Mouse (Mus musculus) spleen, postnatal 14 days (tissue): Measurements from ENCODE around the gene Sh3glb1.
"Not testable (repeated sequence)": the region's sequence is repeated elsewhere in the genome, so short reads cannot be mapped to it uniquely, and the experiment has no call there.

Experiments used
- DNase-seq, 2 experiments: peaks; one replicate each; pipeline ENCODE4 v3.0.0; 2021 to 2022; ENCODE audit warnings: low spot score in 2 of 2

The Sh3glb1 gene

GRCm38 (mm10) chr3:144719901-144720747 lies at the start of gene Sh3glb1:
Sh3glb1 (minus strand) TSS chr3:144720335.
- DNase-seq, result peak; percentile 97 to 99

DNA sequence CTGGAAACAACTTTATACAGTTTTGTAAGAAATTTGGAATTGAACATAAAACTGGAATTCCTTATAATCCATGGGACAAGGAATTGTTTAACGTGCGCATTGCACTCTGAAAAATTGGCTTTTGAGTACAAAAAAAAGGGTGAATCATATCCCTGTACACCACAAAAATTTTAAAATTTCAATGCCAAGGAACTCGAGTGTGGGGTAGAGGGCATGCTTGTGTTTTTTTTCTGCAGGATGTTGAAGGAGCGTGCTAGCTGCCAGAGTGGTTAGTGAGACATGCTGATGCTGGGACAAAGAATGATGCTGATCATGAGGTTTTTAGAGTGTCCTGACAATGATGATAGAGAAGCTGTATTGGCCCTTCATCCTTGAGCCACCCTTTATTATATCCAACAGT lies 45.0 kb upstream of the Sh3glb1 start:
- DNase-seq, result no peak

- no peak for DNase-seq
Observed at GRCm38 (mm10) chr3:144761454-144761853, 41.3 kb upstream of the Sh3glb1 start.

DNA sequence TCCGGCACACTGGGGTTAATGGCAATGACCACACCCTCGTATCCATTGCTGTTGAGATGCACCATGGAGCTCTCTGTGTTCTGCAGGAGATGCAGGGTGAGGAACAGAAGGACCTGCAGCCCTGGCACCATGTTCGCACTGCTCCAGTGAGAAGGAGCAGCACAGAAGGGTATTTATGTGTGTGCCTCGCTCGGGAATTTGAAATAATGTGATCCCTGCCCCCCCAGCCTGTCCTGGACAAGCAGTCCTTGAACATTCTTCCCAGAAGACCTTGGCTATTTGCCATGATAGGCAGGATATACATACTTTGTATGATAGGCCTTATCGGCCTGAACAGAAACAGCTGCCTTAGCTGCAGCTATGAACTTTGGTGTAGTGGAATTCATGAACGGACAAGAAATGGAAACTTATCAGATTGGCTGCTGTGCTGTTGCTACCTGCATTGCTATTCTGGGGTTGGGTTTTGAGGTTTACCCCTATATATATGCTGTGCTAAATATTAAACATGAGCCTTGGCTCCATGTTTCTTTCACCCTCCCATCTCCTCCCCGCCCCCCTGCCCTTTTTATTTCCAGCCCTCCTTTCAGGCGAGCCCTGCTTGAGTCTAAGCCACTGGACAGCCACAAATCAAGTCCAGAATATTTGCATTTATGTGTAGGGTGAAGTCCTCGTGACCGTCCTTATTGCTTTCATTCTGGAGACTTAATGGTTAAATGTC lies 40.6 kb upstream of the Sh3glb1 start, which contains the start of gene Clca3a1:
Gene Clca3a1, minus strand, starts transcription at position 386 of the 718 bp plus-strand sequence.
- DNase-seq, result no peak

DNA sequence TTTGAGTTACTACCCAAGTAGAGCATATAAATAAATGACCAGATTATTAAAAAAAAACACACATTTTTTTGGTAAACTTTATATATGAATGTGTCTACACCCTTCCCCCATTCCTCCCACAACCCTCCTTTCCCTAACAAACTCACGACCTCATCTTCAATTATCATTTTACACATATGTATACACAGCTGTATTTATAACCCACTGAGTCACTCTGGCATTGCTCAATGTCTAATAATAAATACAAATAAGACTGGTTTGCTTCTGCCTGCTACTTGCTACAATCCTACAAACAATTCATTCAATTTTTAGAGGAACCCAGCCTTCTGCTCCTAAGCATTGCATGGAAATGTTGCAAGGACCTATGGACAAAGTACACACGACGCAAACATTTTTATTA lies 39.6 kb upstream of the Sh3glb1 start:
- DNase-seq, result no peak

DNA sequence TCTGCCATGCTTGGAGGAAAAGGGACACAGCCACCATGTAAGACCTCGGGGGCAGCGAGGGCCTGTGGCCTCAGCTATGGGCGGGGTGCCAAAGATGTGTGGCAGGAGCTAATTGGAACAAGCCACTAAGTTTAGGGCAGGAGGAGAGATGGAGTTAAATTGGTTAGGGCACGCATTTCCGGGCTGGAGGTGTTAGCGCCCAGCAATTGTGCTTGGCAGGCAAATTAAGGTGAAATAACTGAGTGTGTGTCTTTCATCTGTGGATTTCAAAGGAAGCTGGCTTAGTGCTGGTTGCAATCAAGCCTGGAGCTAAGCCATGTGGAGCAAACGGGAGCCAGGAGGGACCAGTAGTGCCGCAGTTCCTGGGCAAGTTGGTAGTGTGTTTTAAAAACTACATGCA lies 36.0 kb upstream of the Sh3glb1 start:
- not testable (repeated sequence) for DNase-seq

DNA sequence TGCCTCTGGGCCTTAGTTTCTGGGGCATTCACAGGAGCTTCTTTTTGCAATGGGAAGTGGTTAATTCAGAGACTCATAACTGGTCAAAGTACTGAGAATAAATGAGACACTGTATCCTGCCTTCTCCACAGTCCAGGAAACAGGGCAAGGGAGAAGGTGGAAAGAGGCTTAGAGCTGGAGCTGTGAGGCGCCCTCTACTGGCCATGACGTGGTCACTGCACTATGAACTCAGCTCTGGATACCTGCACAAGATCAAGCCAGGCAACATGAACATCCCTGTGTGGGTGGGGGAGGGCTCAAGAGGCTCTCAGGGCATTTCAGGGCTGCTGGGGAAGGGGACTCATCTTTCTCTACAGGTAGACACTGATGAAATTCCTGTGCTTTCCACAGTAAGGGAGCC lies 33.0 kb upstream of the Sh3glb1 start:
- no peak for DNase-seq

DNA sequence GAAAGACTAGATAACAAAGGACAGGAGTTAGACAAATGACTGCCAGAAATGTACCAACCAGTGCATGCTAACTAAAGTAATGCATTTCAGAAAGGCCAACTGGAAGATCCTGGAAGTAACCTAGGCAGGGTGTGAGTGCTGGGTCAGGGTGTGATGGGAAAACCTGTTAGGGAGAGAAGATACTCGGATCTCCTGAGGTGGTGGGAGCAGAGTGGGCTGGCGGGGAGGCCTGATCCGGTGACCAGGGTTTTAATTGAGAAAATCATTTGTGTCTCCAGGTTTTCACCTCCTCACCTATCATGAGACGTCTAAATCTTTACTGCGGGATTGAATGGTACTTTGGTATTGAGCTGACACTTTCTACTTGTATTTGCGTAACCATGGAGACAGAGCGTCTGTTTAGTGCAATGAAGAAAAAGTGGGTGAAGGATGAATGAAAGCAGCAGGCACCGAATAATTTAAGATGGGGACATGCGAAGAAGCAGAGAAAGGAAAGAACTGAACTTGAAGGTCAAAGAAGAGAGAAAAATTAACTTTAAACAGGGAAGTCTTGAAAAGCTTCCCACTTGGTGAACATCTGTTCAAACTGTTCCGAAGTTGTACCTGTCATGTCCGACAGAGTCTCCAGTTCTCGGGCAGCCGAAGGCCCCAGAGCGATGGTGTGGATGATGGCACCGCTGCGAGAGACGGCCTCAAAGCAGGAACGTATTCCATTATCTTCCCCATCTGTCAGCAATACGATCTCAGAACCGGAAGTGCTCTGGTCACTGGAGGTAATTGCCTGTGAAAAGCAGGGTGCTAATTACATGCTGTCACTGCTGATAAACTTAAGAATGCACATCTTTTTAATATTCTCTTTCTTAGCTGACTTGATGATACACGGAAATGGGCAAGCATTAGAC lies 29.2 kb upstream of the Sh3glb1 start:
- not testable (repeated sequence) for DNase-seq

DNA sequence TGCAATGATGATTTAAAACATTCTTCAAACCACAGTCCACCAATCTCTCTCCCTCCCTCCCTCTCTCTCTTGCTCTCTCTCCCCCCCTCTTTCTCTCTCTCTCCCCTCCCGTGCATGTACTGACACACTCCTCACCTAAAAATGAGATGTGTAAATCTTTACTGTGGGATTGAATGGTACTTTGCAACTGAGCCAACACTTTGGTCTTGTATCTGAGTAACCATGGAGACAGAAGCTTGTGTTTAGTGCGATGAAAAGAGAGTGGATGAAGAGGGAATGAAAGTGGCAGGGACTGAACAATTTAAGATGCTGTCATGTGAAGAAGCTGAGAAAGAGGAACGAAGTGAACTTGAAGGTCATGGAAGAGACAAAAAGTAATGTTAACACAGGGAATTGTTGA lies 27.6 kb upstream of the Sh3glb1 start:
- not testable (repeated sequence) for DNase-seq

- not testable (repeated sequence) for DNase-seq
Observed at GRCm38 (mm10) chr3:144738396-144738795, 18.3 kb upstream of the Sh3glb1 start.

GRCm38 (mm10) chr3:144736831-144737230 lies 16.7 kb upstream of the Sh3glb1 start:
- no peak for DNase-seq

DNA sequence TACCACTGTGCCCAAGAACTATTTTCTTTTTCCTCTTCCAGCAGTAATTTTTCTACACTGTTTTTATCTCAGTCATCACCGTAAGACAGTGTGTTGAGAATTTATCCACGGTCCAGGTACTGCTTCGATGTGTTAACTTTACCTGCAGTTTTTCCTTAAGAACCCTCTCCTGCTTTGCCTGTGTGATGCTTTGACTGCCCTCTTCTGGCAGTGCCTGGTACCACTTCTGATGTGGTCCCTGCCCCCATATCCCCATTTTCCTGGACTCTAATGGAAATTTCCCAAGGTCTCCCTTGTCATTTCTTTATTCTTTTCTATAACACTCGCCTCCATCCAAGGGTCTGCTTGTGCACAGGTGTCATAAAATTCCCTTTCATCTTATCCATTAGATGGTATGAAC lies 3.3 kb upstream of the Sh3glb1 start:
- DNase-seq, result peak in 1 of 2 experiments; percentile 48

DNA sequence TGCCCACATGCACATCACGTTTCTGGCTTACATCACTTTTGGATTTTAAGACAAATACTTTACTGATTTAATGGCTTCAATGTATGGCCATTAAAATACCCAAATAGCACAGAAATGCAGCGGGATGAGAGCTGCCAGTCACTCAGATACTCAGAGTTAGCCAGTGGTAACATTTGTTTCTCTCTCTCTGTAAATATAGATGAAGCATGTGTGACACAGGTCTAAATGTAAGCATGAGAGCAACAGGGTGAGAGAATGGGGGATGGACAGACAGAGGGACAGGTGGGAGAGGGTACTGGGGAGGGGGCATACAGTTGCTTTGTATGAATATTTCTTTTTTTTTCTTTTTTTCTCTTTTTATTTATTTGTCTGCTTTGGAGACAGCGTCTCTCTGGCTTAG lies 2.4 kb upstream of the Sh3glb1 start:
- not testable (repeated sequence) for DNase-seq

GRCm38 (mm10) chr3:144721860-144722256 lies 1.7 kb upstream of the Sh3glb1 start:
- no peak for DNase-seq

DNA sequence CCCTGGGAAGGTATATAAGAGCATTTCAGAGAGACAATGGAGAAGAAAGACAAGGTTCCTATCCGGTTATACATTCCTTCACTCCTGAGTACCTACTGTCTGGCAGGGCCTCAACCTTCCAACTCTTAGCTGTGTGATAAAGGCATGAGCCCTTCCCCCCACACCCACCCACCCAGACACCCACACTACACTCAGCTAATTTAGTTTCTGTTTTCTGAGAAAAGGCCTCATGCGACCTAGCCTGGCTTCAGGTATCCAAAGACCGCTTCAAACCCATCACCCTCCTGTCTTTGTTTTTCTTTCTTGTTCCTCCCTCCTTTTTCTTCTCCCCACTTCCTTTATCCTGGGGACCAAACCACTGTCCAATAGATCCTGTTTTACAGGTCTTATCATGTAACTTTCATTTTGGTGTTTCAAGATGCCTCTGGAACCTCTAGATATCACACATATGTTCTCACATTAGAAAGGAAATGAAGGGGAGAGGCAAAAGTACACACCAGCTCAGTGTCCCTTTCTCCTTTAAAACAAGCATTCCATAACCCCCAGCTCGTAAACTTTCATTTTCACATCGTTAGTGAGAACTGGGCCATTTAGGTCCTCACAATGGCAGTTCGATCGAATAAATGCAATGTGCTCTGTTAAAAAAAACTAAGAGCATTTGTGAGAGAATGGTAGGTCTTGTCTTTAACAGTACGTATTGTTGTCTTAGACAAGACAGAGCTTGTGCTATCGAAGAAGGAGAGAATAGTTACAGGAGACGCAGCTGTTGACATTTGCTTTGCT lies 1.1 kb upstream of the Sh3glb1 start:
- DNase-seq, result no peak

GRCm38 (mm10) chr3:144719088-144719900 lies 841 bp downstream of the Sh3glb1 start:
- DNase-seq, result peak; percentile 63 to 72

GRCm38 (mm10) chr3:144718706-144719087 lies 1.4 kb downstream of the Sh3glb1 start:
- no peak for DNase-seq

GRCm38 (mm10) chr3:144717835-144718234 lies 2.3 kb downstream of the Sh3glb1 start:
- DNase-seq, result no peak

- no peak for DNase-seq
Observed at GRCm38 (mm10) chr3:144717121-144717520, 3.0 kb downstream of the Sh3glb1 start.

DNA sequence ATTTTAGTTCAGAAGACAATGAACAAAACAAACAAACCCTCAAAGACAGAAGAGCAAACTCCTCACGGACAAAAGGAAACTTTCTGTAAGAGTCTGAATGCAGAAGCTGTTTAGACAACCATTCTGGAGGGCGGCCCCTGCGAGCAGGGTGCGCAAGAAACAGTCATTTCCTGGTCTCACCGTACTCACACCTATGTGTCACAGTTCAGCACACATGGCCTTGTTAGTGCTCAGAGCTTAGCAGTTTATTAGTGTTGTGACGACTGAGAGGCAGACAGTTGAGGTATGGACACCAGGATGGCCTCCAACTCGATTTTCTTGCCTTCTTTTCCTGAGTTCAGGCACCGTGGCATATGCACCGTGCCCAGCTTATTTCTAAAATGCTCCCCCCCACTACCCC lies 4.2 kb downstream of the Sh3glb1 start:
- DNase-seq, result no peak
